Mouse (Mus musculus) gastrocnemius, postnatal 14 days (tissue): ENCODE data around the gene Junb. TPM values are rescaled to one million over a fixed set of nuclear protein-coding genes. Genes with fewer than 3 reads are reported as not detected.
A peak's percentile ranks its signal among the peaks of the same experiment; 100 is the strongest.

Experiments
- DNase-seq: peaks from one replicate; pipeline ENCODE4 v3.0.0; 2021; ENCODE audit warnings: mixed read lengths
- intact Hi-C: fragments of 180-260 bp; cut with DNase I; formaldehyde crosslinking; loops from one replicate; pipeline ENCODE4 v1.15.1; 2025; ENCODE audit warnings: low total_unique reads
- total RNA-seq, 2 experiments: library from RNA; stranded (reverse); gene quantifications; 2 replicates each; pipeline ENCODE4 v1.2.3; 2021

The Junb gene
- total RNA-seq, 2 experiments from 2014 or later: 6.2 to 6.3 TPM

GRCm38 (mm10) chr8:84947241-84947545 lies 31.3 kb downstream of the Junb start:
- no peak for DNase-seq
- intact Hi-C loops: no loop called here

GRCm38 (mm10) chr8:84946528-84947240 lies 31.8 kb downstream of the Junb start, which contains the start of gene Rtbdn:
Gene Rtbdn (plus strand): TSS chr8:84946991.
- no peak for DNase-seq
- intact Hi-C loops: no loop called here

GRCm38 (mm10) chr8:84945633-84946527 lies 32.6 kb downstream of the Junb start:
- intact Hi-C loops: no loop called here
- no peak for DNase-seq

GRCm38 (mm10) chr8:84945235-84945632 lies 33.3 kb downstream of the Junb start:
- intact Hi-C loops: no loop called here
- DNase-seq: no peak

GRCm38 (mm10) chr8:84944478-84945160 lies 33.9 kb downstream of the Junb start:
- no peak for DNase-seq
- intact Hi-C loops: no loop called here

- intact Hi-C loops: no loop called here
- no peak for DNase-seq
Observed at GRCm38 (mm10) chr8:84943699-84944098, 34.8 kb downstream of the Junb start.

GRCm38 (mm10) chr8:84937620-84938485 lies 40.7 kb downstream of the Junb start:
- no peak for DNase-seq
- intact Hi-C loops: no loop called here

GRCm38 (mm10) chr8:84936962-84937546 lies 41.5 kb downstream of the Junb start, which contains the start of gene Mast1:
Gene Mast1 (minus strand): TSS chr8:84937359.
- intact Hi-C loops: no loop called here
- DNase-seq: peak; percentile 61

GRCm38 (mm10) chr8:84936041-84936961 lies 42.2 kb downstream of the Junb start:
- intact Hi-C loops: no loop called here
- DNase-seq: no peak

GRCm38 (mm10) chr8:84935489-84935888 lies 43.0 kb downstream of the Junb start:
- intact Hi-C loops: no loop called here
- DNase-seq: no peak

GRCm38 (mm10) chr8:84934860-84935259 lies 43.7 kb downstream of the Junb start:
- intact Hi-C loops: no loop called here
- no peak for DNase-seq

- intact Hi-C loops: no loop called here
- DNase-seq: no peak
Observed at GRCm38 (mm10) chr8:84933767-84934559, 44.6 kb downstream of the Junb start.

GRCm38 (mm10) chr8:84930582-84930981 lies 47.9 kb downstream of the Junb start:
- no peak for DNase-seq
- intact Hi-C loops: no loop called here

GRCm38 (mm10) chr8:84928456-84929306 lies 49.8 kb downstream of the Junb start:
- DNase-seq: peak; percentile 64
- intact Hi-C loops: loop anchor here (5.0 kb wide), 1 partner anchor 69 kb away; no protein-coding TSS in a partner anchor

GRCm38 (mm10) chr8:84927513-84927912 lies 51.0 kb downstream of the Junb start:
- intact Hi-C loops: loop anchor here (5.0 kb wide), 1 partner anchor 70 kb away; no protein-coding TSS in a partner anchor
- no peak for DNase-seq

GRCm38 (mm10) chr8:84925557-84925956 lies 53.0 kb downstream of the Junb start:
- no peak for DNase-seq
- intact Hi-C loops: loop anchor here (5.0 kb wide), 1 partner anchor 72 kb away; no protein-coding TSS in a partner anchor
